Mouse (Mus musculus) bone marrow, adult 2 months (tissue): ENCODE results near the gene Slc2a9.

Experiments
- CTCF ChIP-seq: fragments of 200-500 bp; IDR thresholded peaks from 2 replicates; pipeline ENCODE4 v1.5.1; 2011; ENCODE audit warnings: low read length, control low read depth; ENCODE audit not compliant: control insufficient read depth, insufficient read depth
- POLR2A ChIP-seq: fragments of 200-500 bp; IDR thresholded peaks from 2 replicates; pipeline ENCODE4 v1.6.1; 2011; ENCODE audit warnings: low read depth, mild to moderate bottlenecking, control low read depth, low read length, borderline replicate concordance; ENCODE audit not compliant: control insufficient read depth

DNA sequence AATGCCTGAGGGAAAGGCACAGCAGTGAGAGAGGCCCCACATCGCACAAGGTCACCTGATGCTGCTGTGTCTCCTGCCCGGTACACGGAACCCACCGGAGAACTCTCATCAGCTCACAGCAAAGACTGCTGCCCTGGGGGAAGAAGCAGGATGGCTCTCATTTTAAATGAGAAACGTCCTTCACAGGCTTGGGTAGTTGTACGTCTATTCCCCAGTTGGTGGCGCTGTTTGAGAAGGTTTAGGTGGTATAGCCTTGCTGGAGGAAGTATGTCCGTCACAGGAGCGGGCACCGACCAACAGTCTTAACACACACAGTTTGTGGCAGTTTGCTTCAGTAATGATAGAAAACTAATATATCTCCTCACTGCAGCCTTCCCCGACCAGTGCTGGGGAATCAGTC lies 66.3 kb downstream of the Slc2a9 start:
- no peak for TF ChIP-seq POLR2A
- no peak for TF ChIP-seq CTCF
